Mouse (Mus musculus) limb, embryonic 11.5 days (tissue): Measurements from ENCODE around the gene Pgr. TPM values are rescaled to one million over a fixed set of nuclear protein-coding genes. Genes with fewer than 3 reads are reported as not detected.

Experiments
- ATAC-seq: fragments of 200-750 bp; cut with Nextera tagmentation; 2 replicates; pipeline ENCODE4 v1.8.0; 2017; ENCODE audit warnings: low read depth; ENCODE audit not compliant: insufficient number of reproducible peaks, low FRiP score, low TSS enrichment
- DNase-seq: peaks from one replicate; pipeline ENCODE4 v3.0.0-alpha.2; 2015; ENCODE audit warnings: low spot score
- H3K27ac ChIP-seq: fragments of 300-500 bp; sonication (generic); replicated peaks from 2 replicates; pipeline ENCODE4 v1.5.1; 2014; ENCODE audit warnings: low read depth, mild to moderate bottlenecking, low read length
- H3K27me3 ChIP-seq: fragments of 300-500 bp; sonication (generic); 2 replicates; pipeline ENCODE4 v1.6.1; 2014; ENCODE audit warnings: mild to moderate bottlenecking, low read length, mixed read lengths; ENCODE audit not compliant: control insufficient read depth, insufficient read depth
- H3K36me3 ChIP-seq: fragments of 300-500 bp; sonication (generic); 2 replicates; pipeline ENCODE4 v1.6.1; 2014; ENCODE audit warnings: mild to moderate bottlenecking, low read length, moderate library complexity, mixed read lengths; ENCODE audit not compliant: control insufficient read depth, insufficient read depth
- H3K4me1 ChIP-seq: fragments of 300-500 bp; sonication (generic); 2 replicates; pipeline ENCODE4 v1.6.1; 2014; ENCODE audit warnings: low read length, mixed read lengths; ENCODE audit not compliant: control insufficient read depth, insufficient read depth
- H3K4me2 ChIP-seq: fragments of 300-500 bp; sonication (generic); 2 replicates; pipeline ENCODE4 v1.6.1; 2014; ENCODE audit warnings: low read depth, mild to moderate bottlenecking, moderate library complexity; ENCODE audit not compliant: severe bottlenecking
- H3K4me3 ChIP-seq: fragments of 300-500 bp; sonication (generic); 2 replicates; pipeline ENCODE4 v1.5.1; 2014; ENCODE audit warnings: low read depth, low read length
- H3K9ac ChIP-seq: fragments of 300-500 bp; sonication (generic); 2 replicates; pipeline ENCODE4 v1.6.1; 2014; ENCODE audit warnings: mild to moderate bottlenecking, low read length
- H3K9me3 ChIP-seq: fragments of 300-500 bp; sonication (generic); 2 replicates; pipeline ENCODE4 v1.6.1; 2016; ENCODE audit warnings: low read length; ENCODE audit not compliant: control insufficient read depth
- WGBS: fragments of 180-500 bp; shearing (Covaris S2); extraction: QIAGEN DNeasy Blood & Tissue Kit; methylation state at CpG from one replicate; pipeline ENCODE4 v1.1.7; 2014; 5-methylcytosine and 5-hydroxymethylcytosine counted together
- polyA plus RNA-seq: library from polyadenylated mRNA; unstranded; fragments of >200 nt; fragmentation: Nextera tagmentation; extraction: Ambion mirVana; gene quantifications from 2 replicates; pipeline ENCODE4 v1.2.1, GENCODE M21; 2014

The Pgr gene
- polyA plus RNA-seq, 1 experiment from 2014 or later: 0.15 TPM

GRCm38 (mm10) chr9:8927561-8927960 lies 27.9 kb downstream of the Pgr start:
- Histone ChIP-seq H3K9me3 (no peaks in the 10 kb centered on the region), H3K4me2 (no peak overlapping the region), H3K4me1 (no peaks in the 10 kb centered on the region), H3K4me3 (no peak overlapping the region), H3K9ac (no peak overlapping the region), H3K27me3 (no peaks in the 10 kb centered on the region), H3K27ac (no peak overlapping the region), H3K36me3 (no peaks in the 10 kb centered on the region)
- ATAC-seq: no peak
- WGBS: 87% methylated on average over 2 of the region's 2 CpGs
- no peak for DNase-seq

GRCm38 (mm10) chr9:8937753-8938152 lies 38.1 kb downstream of the Pgr start:
- Histone ChIP-seq H3K9me3 (no peaks in the 10 kb centered on the region), H3K4me1 (no peaks in the 10 kb centered on the region), H3K9ac (no peak overlapping the region), H3K27me3 (no peaks in the 10 kb centered on the region), H3K36me3 (no peaks in the 10 kb centered on the region), H3K4me2 (no peak overlapping the region), H3K27ac (no peak overlapping the region), H3K4me3 (no peak overlapping the region)
- 48% methylated on average over 1 of the region's 1 CpGs for WGBS
- no peak for ATAC-seq
- DNase-seq: no peak

DNA sequence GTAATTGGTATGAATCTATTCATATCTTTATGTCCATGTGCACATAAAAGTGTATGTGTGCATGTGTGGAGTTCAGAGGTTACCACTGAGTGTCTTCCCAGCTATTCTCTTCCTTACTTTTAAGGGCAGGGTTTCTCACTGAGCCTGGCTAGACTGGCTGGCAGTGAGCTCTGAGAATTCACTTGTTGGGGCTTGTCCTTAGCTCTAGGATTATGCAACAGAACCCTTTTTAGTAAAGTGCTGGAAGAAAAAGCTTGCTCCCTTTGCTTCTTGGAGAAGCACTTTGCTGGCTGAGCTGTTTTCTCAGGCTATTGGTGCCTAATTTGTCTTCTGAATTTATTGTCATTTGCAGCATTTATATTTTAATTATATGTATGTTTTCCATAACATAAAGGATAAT lies 53.7 kb downstream of the Pgr start:
- Histone ChIP-seq H3K9me3 (no peaks in the 10 kb centered on the region), H3K9ac (no peak overlapping the region), H3K4me1 (no peaks in the 10 kb centered on the region), H3K36me3 (no peaks in the 10 kb centered on the region), H3K4me2 (no peak overlapping the region), H3K27me3 (no peaks in the 10 kb centered on the region), H3K4me3 (no peak overlapping the region), H3K27ac (no peak overlapping the region)
- ATAC-seq (no peak), DNase-seq (no peak)

DNA sequence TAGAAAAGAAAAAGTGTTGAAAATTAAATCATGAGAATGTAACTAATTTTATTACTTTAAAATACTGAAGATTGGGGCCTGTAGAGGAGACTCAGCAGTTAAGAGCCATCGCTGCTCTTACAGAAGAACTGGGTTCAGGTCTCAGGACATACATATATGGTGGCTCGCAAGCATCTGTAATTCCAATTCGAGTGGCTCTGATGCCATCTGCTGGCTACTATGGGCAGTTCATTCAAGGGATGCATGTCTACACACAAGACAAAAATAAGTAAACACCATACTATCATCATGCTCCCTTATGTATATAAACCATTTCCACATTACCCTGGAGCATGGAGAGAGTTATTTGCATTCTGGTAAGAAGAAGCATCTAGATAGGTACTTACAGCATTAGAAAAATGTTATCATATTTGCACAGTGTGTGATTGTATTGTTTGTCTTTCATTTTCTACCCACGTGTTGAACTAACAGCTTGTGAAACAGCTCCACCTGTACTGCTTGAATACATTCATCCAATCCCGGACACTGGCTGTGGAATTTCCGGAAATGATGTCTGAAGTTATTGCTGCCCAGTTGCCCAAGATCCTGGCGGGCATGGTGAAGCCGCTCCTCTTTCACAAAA lies 65.0 kb downstream of the Pgr start:
- Histone ChIP-seq H3K4me2 (no peak overlapping the region), H3K9ac (no peak overlapping the region), H3K27me3 (no peaks in the 10 kb centered on the region), H3K9me3 (no peaks in the 10 kb centered on the region), H3K4me1 (no peaks in the 10 kb centered on the region), H3K27ac (no peak overlapping the region), H3K4me3 (no peak overlapping the region), H3K36me3 (no peaks in the 10 kb centered on the region)
- 68% methylated on average over 8 of the region's 8 CpGs for WGBS
- ATAC-seq (no peak), DNase-seq (peak; percentile 42)

GRCm38 (mm10) chr9:8970240-8970639 lies 70.6 kb downstream of the Pgr start:
- WGBS: 69% methylated on average over 7 of the region's 7 CpGs
- no peak overlapping the region for H3K4me3 ChIP-seq
- no peak for DNase-seq
- H3K36me3 ChIP-seq: no peaks in the 10 kb centered on the region
- H3K9ac ChIP-seq: no peak overlapping the region
- no peaks in the 10 kb centered on the region for H3K9me3 ChIP-seq
- no peak for ATAC-seq
- no peaks in the 10 kb centered on the region for H3K4me1 ChIP-seq
- H3K4me2 ChIP-seq: no peak overlapping the region
- H3K27me3 ChIP-seq: no peaks in the 10 kb centered on the region
- no peak overlapping the region for H3K27ac ChIP-seq

GRCm38 (mm10) chr9:8971491-8971890 lies 71.9 kb downstream of the Pgr start, which contains the start of gene Gm16485:
Gene Gm16485 (plus strand): TSS chr9:8971791.
- Histone ChIP-seq H3K27me3 (no peaks in the 10 kb centered on the region), H3K9me3 (no peaks in the 10 kb centered on the region), H3K4me1 (no peaks in the 10 kb centered on the region), H3K9ac (no peak within 1 kb of the TSS), H3K4me2 (no peak within 1 kb of the TSS), H3K36me3 (no peaks in the 10 kb centered on the region), H3K27ac (no peak within 1 kb of the TSS), H3K4me3 (no peak within 1 kb of the TSS)
- DNase-seq (no peak), ATAC-seq (no peak)
- 79% methylated on average over 2 of the region's 2 CpGs for WGBS

DNA sequence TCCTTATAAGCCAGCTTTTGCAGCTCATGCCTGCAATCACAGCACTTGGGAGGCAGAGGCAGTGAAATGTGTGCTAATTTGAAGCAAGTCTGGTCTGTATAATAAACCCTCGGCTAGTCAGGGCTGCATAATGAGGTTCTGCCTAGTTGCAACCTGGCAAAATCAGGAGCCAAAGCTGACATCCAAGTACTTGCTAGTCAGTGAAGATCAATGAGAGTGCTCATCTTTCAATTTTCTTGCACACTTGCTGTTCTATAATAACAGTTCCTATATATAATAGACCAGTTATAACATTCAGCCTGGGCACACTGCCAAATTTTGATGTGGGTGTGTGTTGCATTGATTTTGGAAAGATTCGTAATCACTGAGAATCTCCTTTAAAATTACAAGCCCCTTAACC lies 78.1 kb downstream of the Pgr start:
- no peaks in the 10 kb centered on the region for H3K27me3 ChIP-seq
- H3K36me3 ChIP-seq: no peaks in the 10 kb centered on the region
- no peaks in the 10 kb centered on the region for H3K9me3 ChIP-seq
- H3K9ac ChIP-seq: no peak overlapping the region
- H3K4me2 ChIP-seq: no peak overlapping the region
- ATAC-seq (no peak), DNase-seq (no peak)
- H3K27ac ChIP-seq: no peak overlapping the region
- H3K4me1 ChIP-seq: no peaks in the 10 kb centered on the region
- WGBS: 68% methylated on average over 2 of the region's 2 CpGs
- H3K4me3 ChIP-seq: no peak overlapping the region

DNA sequence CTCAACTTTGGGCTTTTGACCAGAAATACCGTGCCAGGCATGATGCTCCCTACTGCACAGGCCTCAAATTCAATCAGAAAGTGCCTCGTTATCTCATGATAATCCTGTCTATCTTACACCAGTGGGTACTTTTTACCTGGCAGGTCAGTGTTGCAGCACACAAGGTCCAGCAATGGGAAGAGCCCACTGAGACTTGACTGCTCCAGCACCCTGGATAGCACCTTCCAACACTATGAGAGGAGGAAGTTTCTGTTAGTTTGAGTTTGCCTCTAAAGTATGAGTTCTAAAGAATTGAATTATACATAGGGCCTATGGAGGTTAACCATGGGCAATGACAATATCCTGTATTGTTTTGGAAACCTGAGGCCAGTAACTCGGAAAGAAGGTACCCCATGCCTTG lies 82.7 kb downstream of the Pgr start:
- 76% methylated on average over 3 of the region's 3 CpGs for WGBS
- H3K9ac ChIP-seq: no peak overlapping the region
- H3K27ac ChIP-seq: no peak overlapping the region
- no peak overlapping the region for H3K4me2 ChIP-seq
- no peaks in the 10 kb centered on the region for H3K27me3 ChIP-seq
- ATAC-seq (no peak), DNase-seq (no peak)
- H3K4me3 ChIP-seq: no peak overlapping the region
- H3K4me1 ChIP-seq: no peaks in the 10 kb centered on the region
- no peaks in the 10 kb centered on the region for H3K9me3 ChIP-seq
- no peaks in the 10 kb centered on the region for H3K36me3 ChIP-seq

DNA sequence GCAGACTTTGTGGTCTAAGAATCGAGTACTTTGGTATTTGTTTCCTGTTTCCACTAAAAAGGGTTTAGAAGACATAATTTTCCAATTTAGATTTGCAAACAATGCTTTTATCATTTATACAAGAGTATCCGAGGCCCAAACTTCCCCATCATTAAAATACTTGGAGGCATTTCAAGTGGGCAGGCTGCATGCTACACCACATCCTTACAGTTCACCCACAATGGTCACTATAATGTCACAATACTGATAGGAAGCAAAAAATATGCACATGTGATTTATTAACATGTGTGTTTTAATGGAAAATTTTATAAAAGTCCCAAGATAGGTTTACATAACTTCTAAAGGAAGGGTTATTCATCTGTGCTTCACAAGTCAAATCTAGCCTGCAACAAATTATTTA lies 96.9 kb downstream of the Pgr start:
- H3K9ac ChIP-seq: no peak overlapping the region
- no peaks in the 10 kb centered on the region for H3K9me3 ChIP-seq
- no peak overlapping the region for H3K27ac ChIP-seq
- no peaks in the 10 kb centered on the region for H3K27me3 ChIP-seq
- 89% methylated on average over 2 of the region's 2 CpGs for WGBS
- no peaks in the 10 kb centered on the region for H3K36me3 ChIP-seq
- DNase-seq (no peak), ATAC-seq (no peak)
- H3K4me1 ChIP-seq: no peaks in the 10 kb centered on the region
- no peak overlapping the region for H3K4me2 ChIP-seq
- no peak overlapping the region for H3K4me3 ChIP-seq
